Mouse (Mus musculus): ENCODE measurements around the gene Tmem107. TPM values are rescaled to one million over a fixed set of nuclear protein-coding genes. Genes with fewer than 3 reads are reported as not detected.
A peak's percentile ranks its signal among the peaks of the same experiment; 100 is the strongest.

Tmem107 gene
- polyA plus RNA-seq, 1 experiment, result 41.7 TPM

DNA sequence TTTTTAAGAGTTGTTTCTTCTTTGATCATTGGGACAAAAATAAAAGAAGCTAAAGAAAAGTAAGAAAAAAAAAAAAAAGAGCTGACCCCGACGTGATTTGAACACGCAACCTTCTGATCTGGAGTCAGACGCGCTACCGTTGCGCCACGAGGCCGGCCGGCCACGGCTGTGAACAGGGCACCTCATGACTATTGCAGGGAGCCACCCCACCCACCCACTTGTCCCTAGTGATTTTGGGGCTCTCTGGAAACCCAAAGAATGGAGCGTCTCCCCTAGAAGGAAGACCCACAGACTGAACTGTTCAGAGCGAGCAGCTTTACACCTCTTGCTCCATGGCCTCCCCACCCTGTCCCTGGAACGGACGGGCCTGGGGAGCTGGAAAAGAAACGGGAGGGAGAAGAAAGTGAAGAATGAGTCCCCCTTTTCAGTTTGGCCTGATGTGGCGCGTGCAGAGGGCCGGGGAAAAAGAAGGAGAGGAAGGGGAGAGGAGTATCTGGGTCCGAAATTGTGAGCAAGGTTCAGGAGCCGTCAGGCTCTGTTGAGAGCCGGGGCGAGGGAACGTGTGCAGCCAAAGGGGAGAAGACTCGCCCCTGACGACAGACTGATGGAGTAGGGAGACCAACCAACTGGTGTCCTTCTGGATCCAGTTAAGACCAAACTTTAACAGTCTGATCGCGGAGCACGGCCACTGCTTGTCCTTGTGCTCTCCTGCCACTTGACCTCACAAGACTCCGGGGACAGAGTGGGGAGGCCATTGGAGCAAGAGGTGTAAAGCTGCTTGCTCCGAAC, 7.0 kb upstream of the Tmem107 start:
- DNase-seq, result peak; percentile 76
- no peak for TF ChIP-seq CTCF (conservative IDR thresholded peaks at IDR 0.05; ENCODE audit: insufficient read depth, insufficient read length, low read depth, low read length)
- no peak for TF ChIP-seq POLR2A (IDR thresholded peaks at IDR 0.05; ENCODE audit: low read depth, low read length)
- under 1% methylated on average over 31 of the region's 31 CpGs for WGBS
- H3K4me3 ChIP-seq (ENCODE audit: insufficient read depth, low read depth, low read length), result peak overlapping the region; percentile 74
- no peaks in the 10 kb centered on the region for H3K27me3 ChIP-seq (replicated peaks; ENCODE audit: control insufficient read depth, insufficient read depth, low read length)
- peaks cover 25% of the 10 kb centered on the region for H3K4me1 ChIP-seq (ENCODE audit: control insufficient read depth, insufficient read depth, low read length)
- H3K27ac ChIP-seq (ENCODE audit: insufficient read depth, low read depth, low read length), result 0 out of 2 replicates have a peak overlapping the region, but pooled peaks have one; percentile 6
- H3K36me3 ChIP-seq (ENCODE audit: control insufficient read depth, insufficient read depth, low read length), result no peaks in the 10 kb centered on the region

DNA sequence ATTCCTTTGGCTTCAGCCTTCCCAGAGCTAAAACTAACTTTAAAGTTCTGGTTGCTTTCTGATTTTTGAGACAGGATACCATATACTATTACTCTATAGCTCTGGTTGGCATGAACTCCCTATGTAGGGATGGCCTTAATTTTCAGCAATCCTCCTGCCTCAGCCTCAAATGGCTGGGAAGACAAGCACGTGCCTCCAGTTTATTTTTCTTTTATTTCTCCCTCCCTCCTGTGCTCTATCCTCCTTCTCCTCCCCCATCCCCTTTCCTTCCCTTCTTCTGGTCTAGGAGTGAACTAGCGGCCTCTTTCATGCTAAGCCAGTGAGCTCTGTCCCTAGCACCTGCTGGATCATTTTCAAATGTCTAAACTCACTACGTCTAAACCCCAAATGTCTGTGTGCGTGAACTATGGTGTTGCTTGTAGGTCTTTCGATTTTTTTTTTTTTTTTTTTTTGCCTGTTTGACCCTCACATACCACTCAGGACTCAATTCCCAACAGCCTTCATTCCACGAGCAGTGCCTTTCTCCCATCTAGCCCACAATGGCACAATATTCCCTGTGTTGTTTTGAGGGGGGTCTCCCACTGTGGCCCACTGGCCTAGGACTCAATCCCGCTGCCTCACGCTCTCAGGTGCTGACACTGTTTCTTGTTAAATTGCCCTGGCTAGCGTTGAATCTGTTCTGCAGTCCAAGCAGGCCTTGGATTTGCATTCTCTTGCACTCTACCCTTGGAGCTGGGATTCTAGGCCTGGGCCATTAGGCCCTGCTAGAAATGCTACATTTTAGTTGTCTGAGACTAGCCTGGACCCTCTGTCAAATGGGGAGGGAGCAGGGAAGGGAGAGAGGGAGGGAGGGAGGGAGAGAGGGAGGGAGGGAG, 6.1 kb upstream of the Tmem107 start:
- Histone ChIP-seq H3K4me1 (ENCODE audit: control insufficient read depth, insufficient read depth, low read length) (peaks cover 25% of the 10 kb centered on the region), H3K36me3 (ENCODE audit: control insufficient read depth, insufficient read depth, low read length) (no peaks in the 10 kb centered on the region), H3K27me3 (replicated peaks; ENCODE audit: control insufficient read depth, insufficient read depth, low read length) (no peaks in the 10 kb centered on the region), H3K4me3 (ENCODE audit: insufficient read depth, low read depth, low read length) (peak overlapping the region; percentile 74), H3K27ac (ENCODE audit: insufficient read depth, low read depth, low read length) (no peak overlapping the region)
- TF ChIP-seq POLR2A (IDR thresholded peaks at IDR 0.05; ENCODE audit: low read depth, low read length) (no peak), CTCF (conservative IDR thresholded peaks at IDR 0.05; ENCODE audit: insufficient read depth, insufficient read length, low read depth, low read length) (no peak)
- WGBS, result 72% methylated on average over 9 of the region's 9 CpGs
- no peak for DNase-seq

DNA sequence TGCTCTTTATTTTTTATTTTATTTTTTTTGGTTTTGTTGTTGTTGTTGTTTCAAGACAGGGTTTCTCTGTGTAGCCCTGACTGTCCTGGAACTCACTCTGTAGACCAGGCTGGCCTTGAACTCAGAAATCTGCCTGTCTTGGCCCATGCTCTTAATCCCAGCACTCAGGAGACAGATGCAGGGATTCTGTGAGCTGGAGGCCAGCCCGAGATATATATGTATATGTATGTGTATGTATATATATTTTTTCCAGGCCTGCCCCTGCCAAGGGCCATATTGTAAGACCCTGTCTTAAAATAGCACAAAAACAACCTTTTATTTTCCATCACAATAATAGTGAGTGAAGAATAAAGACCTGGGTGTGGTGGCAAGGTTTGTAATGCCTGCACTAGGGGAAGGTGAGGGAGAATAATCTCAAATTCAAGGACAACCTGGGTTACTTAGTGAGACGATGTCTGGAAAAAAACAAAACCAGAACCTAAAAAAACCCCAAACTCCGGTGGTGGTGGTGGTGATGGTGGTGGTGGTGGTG, 5.1 kb upstream of the Tmem107 start:
- no peaks in the 10 kb centered on the region for H3K36me3 ChIP-seq (ENCODE audit: control insufficient read depth, insufficient read depth, low read length)
- H3K4me3 ChIP-seq (ENCODE audit: insufficient read depth, low read depth, low read length), result no peak overlapping the region
- no peaks in the 10 kb centered on the region for H3K27me3 ChIP-seq (replicated peaks; ENCODE audit: control insufficient read depth, insufficient read depth, low read length)
- 81% methylated on average over 3 of the region's 3 CpGs for WGBS
- DNase-seq, result no peak
- H3K4me1 ChIP-seq (ENCODE audit: control insufficient read depth, insufficient read depth, low read length), result peaks cover 25% of the 10 kb centered on the region
- no peak for TF ChIP-seq CTCF (conservative IDR thresholded peaks at IDR 0.05; ENCODE audit: insufficient read depth, insufficient read length, low read depth, low read length)
- TF ChIP-seq POLR2A (IDR thresholded peaks at IDR 0.05; ENCODE audit: low read depth, low read length), result no peak
- H3K27ac ChIP-seq (ENCODE audit: insufficient read depth, low read depth, low read length), result no peak overlapping the region

DNA sequence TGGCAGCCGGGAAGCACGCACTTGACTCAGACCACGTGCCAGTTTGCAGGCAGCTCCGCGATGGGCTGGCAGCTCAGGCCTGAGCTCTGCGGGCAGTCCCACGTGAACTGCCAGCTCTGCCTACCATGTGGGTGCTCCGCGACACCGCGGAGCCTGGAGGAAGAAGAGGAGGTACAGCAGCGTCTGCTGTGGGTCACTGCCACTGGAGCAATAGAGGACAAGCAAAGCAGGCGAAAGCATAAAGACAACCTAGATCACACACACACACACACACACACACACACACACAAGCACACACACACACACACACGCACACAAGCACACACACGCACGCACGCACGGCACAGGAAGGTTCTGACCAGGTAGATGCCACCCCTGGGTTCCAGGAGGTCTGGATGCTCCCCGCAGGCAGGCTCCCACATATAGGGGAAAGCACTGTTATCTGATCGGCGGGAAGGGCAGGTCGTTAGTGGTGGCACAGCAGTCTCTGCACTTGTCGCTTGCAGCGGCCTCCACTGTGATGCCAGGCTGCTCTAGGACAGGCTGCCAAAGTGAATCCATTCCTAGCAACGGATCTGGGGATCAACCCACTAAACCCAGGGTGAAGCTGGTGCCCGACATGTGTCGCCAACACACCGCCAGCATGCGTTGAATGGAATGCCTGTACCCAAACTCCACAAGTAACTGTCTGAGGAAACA, 4.3 kb upstream of the Tmem107 start:
- no peak for DNase-seq
- TF ChIP-seq CTCF (conservative IDR thresholded peaks at IDR 0.05; ENCODE audit: insufficient read depth, insufficient read length, low read depth, low read length) (no peak), POLR2A (IDR thresholded peaks at IDR 0.05; ENCODE audit: low read depth, low read length) (no peak)
- no peaks in the 10 kb centered on the region for H3K27me3 ChIP-seq (replicated peaks; ENCODE audit: control insufficient read depth, insufficient read depth, low read length)
- H3K36me3 ChIP-seq (ENCODE audit: control insufficient read depth, insufficient read depth, low read length), result no peaks in the 10 kb centered on the region
- H3K4me1 ChIP-seq (ENCODE audit: control insufficient read depth, insufficient read depth, low read length), result peaks cover 24% of the 10 kb centered on the region
- H3K4me3 ChIP-seq (ENCODE audit: insufficient read depth, low read depth, low read length), result peak overlapping the region; percentile 6
- WGBS, result 7% methylated on average over 29 of the region's 29 CpGs
- H3K27ac ChIP-seq (ENCODE audit: insufficient read depth, low read depth, low read length), result no peak overlapping the region

DNA sequence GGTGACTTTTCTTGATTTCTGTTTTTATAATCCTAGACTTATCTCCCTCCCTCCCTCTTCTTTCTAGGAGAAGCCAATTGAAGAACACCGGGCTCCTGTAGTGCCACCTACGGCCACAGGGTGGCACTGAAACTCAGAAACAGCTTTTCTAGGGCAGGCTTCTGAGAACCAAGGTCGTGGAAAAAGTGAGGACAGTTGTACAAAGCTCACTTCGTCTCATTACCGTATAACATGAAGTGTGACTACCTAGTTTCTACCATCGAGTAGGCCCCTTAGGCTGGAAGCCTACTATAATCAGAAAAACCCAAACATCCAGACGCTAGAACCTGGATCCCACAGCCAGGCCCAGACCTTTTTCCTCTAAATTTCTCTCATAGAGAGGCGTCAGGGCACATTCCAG, 3.6 kb upstream of the Tmem107 start:
- Histone ChIP-seq H3K27ac (ENCODE audit: insufficient read depth, low read depth, low read length) (0 out of 2 replicates have a peak overlapping the region, but pooled peaks have one; percentile 48), H3K36me3 (ENCODE audit: control insufficient read depth, insufficient read depth, low read length) (no peaks in the 10 kb centered on the region), H3K4me3 (ENCODE audit: insufficient read depth, low read depth, low read length) (no peak overlapping the region), H3K4me1 (ENCODE audit: control insufficient read depth, insufficient read depth, low read length) (peaks cover 26% of the 10 kb centered on the region; the same call in 1 of the 2 replicates), H3K27me3 (replicated peaks; ENCODE audit: control insufficient read depth, insufficient read depth, low read length) (no peaks in the 10 kb centered on the region)
- no peak for TF ChIP-seq POLR2A (IDR thresholded peaks at IDR 0.05; ENCODE audit: low read depth, low read length)
- peak; percentile 89 for TF ChIP-seq CTCF (conservative IDR thresholded peaks at IDR 0.05; ENCODE audit: insufficient read depth, insufficient read length, low read depth, low read length)
- WGBS, result 6% methylated on average over 8 of the region's 8 CpGs
- peak; percentile 95 for DNase-seq

DNA sequence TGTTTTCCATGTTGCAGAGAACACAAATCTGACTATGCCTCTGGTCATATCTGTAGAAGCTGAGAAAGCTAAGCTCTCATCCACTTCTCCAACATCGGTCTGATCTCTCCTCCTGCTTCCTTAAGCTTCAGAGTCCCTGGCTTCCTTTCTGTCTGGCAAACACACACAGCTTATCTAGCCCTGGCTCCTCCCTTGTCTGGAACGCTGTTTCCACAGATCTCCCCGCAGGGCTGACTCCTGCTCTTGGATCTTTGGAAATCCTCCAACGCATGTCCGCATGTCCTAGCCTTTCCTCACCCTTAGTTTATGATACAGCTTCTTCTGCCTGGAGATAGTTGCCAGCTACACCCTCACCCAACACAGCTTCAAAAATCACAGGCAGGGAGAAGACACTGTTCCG, 3.0 kb upstream of the Tmem107 start:
- TF ChIP-seq CTCF (conservative IDR thresholded peaks at IDR 0.05; ENCODE audit: insufficient read depth, insufficient read length, low read depth, low read length), result no peak
- no peak for TF ChIP-seq POLR2A (IDR thresholded peaks at IDR 0.05; ENCODE audit: low read depth, low read length)
- Histone ChIP-seq H3K27ac (ENCODE audit: insufficient read depth, low read depth, low read length) (no peak overlapping the region), H3K4me3 (ENCODE audit: insufficient read depth, low read depth, low read length) (no peak overlapping the region), H3K4me1 (ENCODE audit: control insufficient read depth, insufficient read depth, low read length) (peaks cover 28% of the 10 kb centered on the region; the same call in 1 of the 2 replicates), H3K36me3 (ENCODE audit: control insufficient read depth, insufficient read depth, low read length) (no peaks in the 10 kb centered on the region), H3K27me3 (replicated peaks; ENCODE audit: control insufficient read depth, insufficient read depth, low read length) (no peaks in the 10 kb centered on the region)
- DNase-seq, result no peak
- WGBS, result 56% methylated on average over 6 of the region's 6 CpGs
